Mouse (Mus musculus) activated CD4-positive, CD25-positive, alpha-beta regulatory T cell, adult 4 months (primary cell): Measurements from ENCODE around the gene Ifi27l2b. TPM values are rescaled to one million over a fixed set of nuclear protein-coding genes. Genes with fewer than 3 reads are reported as not detected.
A peak's percentile ranks its signal among the peaks of the same experiment; 100 is the strongest.

ENCODE experiments used
- ATAC-seq: one replicate; pipeline ENCODE4 v1.8.0; 2017
- polyA plus RNA-seq, 2 experiments: library from polyadenylated mRNA; unstranded; fragments of 100-300 nt; shearing (Covaris generic); gene quantifications; one replicate each; pipeline ENCODE4 v1.2.1; 2017

Ifi27l2b gene
- polyA plus RNA-seq, 2 experiments from 2014 or later: not detected

- no peak for ATAC-seq
Measured at GRCm38 (mm10) chr12:103434861-103435260, 22.2 kb downstream of the Ifi27l2b start.

DNA sequence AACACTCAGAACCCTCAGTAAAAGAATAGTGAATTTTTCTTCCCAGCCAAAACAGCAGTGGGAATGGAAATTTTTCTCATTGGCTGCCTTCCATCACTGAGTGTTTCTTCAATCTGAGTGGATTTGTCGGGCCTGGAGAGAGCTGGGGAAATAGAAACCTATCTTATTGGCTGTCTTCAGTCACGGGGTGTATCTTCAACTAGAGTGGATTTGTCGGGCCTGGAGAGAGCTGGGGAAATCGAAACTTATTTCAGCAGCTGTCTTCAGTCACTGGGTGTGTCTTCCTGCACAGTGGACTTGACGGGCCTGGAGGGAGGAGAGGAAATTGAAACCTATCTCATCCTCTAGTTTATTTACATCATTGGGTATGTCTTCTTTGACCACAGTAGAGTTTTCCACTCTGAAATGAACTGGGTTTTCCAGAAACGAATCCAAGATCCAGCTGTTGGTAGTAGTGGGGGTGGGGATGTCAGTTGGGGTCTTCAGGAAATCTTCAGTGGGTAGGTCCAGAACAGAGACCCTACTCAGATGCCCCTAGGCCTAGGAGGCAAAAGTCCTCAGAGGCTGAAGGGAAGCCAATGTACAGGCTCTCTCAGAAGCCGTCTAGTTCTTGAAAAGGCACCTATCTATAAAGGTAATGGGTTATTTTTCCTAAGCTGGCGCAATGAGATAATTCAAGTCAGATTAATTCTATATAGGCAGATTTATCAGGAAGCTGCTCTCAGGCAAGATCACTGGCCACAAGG is 22.9 kb downstream of the Ifi27l2b start, which contains the start of gene Ifi27:
Gene Ifi27 (plus strand): TSS at position 226 of the 746 bp plus-strand sequence.
- peak; percentile 99 for ATAC-seq

DNA sequence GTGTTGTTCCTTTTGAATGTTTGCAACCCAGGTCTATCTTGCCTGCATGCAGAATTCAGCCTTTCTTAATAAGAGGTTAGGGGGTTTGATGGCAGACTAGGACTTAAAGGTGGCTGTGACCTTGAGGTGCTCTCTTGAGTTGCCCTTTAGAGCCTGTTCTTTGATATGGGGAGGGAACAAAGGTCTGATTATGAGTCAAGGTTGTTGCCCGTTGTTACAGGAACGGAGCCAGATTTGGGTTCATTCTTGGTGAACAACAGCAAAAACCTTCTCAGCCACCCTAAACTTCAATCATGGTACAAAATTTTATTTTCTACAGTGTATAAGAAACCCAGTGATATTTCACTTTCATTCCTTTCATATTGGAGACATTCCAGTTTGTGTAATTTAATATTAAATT is 23.6 kb downstream of the Ifi27l2b start:
- ATAC-seq: no peak

- ATAC-seq: no peak
Measured at GRCm38 (mm10) chr12:103426710-103427109, 30.3 kb downstream of the Ifi27l2b start.

GRCm38 (mm10) chr12:103425729-103426470 is 31.1 kb downstream of the Ifi27l2b start, which contains the start of gene Ddx24:
Ddx24 (minus strand) TSS chr12:103425830.
- peak; percentile 98 for ATAC-seq

- ATAC-seq: peak; percentile 2
Measured at GRCm38 (mm10) chr12:103425016-103425728, 31.9 kb downstream of the Ifi27l2b start.

DNA sequence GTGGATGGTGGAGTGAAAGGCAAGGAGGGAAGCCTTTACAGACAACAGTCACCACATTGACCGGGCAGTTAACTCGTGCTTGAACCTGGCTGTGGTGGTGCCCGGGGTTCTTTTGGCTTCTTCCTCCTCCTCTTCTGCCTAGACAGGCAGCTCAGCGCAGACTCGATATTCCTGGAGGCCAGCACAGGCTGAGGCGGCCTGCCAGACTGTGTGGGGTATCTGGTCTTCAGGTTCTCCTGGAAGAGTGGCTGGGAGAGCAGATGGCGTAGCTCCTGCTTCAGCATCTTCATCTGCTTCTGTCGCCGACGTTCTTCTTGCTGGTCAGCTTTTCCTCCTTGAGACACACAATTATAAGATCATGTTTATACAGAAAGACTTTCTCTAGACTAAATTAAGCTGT is 48.9 kb downstream of the Ifi27l2b start:
- ATAC-seq: no peak

GRCm38 (mm10) chr12:103407720-103408119 is 49.3 kb downstream of the Ifi27l2b start, which contains the start of gene 9330161L09Rik:
9330161L09Rik (minus strand) TSS chr12:103407820.
- no peak for ATAC-seq

GRCm38 (mm10) chr12:103404131-103404530 is 52.9 kb downstream of the Ifi27l2b start:
- no peak for ATAC-seq

Other genes starting within 250 kb of the Ifi27l2b start
- not detected for gene Prima1, start 215.1 kb downstream of the Ifi27l2b start, polyA plus RNA-seq
- not detected for gene Fam181a, start 146.2 kb downstream of the Ifi27l2b start, polyA plus RNA-seq
- gene Asb2, start 101.2 kb downstream of the Ifi27l2b start, polyA plus RNA-seq: 10 to 100 TPM; 14.2 to 37.7 TPM
- gene Otub2, start 68.5 kb downstream of the Ifi27l2b start, polyA plus RNA-seq: 1 to 10 TPM; 1.7 TPM
- gene 9330161L09Rik, start 49.4 kb downstream of the Ifi27l2b start, polyA plus RNA-seq: 1 to 10 TPM in 1 of 2 experiments, not detected in 1; 1.1 TPM
- gene Ddx24, start 31.4 kb downstream of the Ifi27l2b start, polyA plus RNA-seq: 100 to 1,000 TPM; 193 to 282 TPM
- gene Ifi27, start 23.0 kb downstream of the Ifi27l2b start, polyA plus RNA-seq: 100 to 1,000 TPM; 252 to 334 TPM
- gene Ifi27l2a, start 13.5 kb downstream of the Ifi27l2b start, polyA plus RNA-seq: 1,000 to 10,000 TPM; 1,686 to 1,965 TPM
- gene Ppp4r4, start 75.1 kb upstream of the Ifi27l2b start, polyA plus RNA-seq: under 1 TPM in 1 of 2 experiments, not detected in 1; 0.17 TPM
- gene Serpina10, start 174.2 kb upstream of the Ifi27l2b start, polyA plus RNA-seq: not detected
- not detected for gene Serpina6, start 200.0 kb upstream of the Ifi27l2b start, polyA plus RNA-seq
- gene Serpina16, start 218.9 kb upstream of the Ifi27l2b start, polyA plus RNA-seq: not detected
- not detected for gene Serpina1f, start 238.3 kb upstream of the Ifi27l2b start, polyA plus RNA-seq